Mouse (Mus musculus) T-helper 2 cell (primary cell): Measurements from ENCODE around the gene Gm2174.

Source experiments
- in situ Hi-C: fragments of 300-600 bp; cut with MboI, MseI; formaldehyde crosslinking; loops from one replicate; pipeline ENCODE4 v1.15.1; 2025; ENCODE audit warnings: high pct_unique_total_duplicates

Gm2174 gene

DNA sequence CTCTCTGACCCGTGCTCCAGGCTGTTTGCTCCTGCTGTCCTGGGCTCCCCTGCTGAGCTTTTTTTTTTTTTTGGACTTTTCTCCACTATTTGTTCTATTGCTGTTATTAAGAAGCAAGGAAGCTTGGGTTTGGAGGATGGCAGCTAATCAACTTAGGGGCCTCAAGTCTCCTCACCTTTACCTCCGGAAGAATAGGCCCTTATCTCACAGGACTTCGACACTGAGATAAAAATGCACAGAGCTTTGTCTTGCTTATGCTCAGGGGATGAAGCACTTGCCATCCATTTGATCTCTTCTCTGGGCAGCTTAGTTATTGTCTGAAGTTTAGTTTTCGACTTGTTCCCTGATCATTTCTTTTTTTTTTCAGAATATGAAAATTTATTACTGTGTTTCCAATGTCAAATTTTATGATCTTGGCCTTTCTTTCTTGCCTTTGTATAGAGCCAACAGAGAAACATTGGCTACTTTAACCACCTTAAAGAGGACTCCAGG lies at the start of gene Gm2174:
Gm2174 (plus strand) TSS at position 442 of the 492 bp plus-strand sequence.
- in situ Hi-C loops, result no loop called here

GRCm38 (mm10) chrX:56404646-56405045 lies 43.1 kb upstream of the Gm2174 start:
- in situ Hi-C loops, result no loop called here

DNA sequence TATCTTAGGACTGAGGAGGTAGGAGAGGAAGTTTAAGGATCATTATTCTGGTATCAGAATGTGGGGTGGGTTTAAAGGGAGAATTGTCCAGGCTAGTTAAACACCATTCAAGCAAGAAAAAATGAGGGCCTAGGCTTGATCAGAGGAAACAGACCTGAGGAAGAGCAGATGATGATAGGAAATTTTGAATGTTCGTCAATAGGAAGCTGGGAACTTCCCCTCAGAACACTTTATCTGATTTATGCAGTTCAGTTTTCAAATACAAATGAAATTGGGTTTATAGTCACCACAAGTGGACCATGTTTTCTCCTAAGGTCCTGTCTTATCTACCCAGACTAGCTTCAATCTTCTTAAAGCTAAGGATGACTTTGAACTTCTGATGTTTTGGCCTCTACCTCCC lies 42.3 kb upstream of the Gm2174 start:
- in situ Hi-C loops, result no loop called here

- in situ Hi-C loops, result no loop called here
These were observed 41.6 kb upstream of the Gm2174 start for GRCm38 (mm10) chrX:56406128-56406527.

- in situ Hi-C loops, result no loop called here
These were observed 31.5 kb upstream of the Gm2174 start for GRCm38 (mm10) chrX:56416277-56416676.

- in situ Hi-C loops, result no loop called here
These were observed 30.2 kb upstream of the Gm2174 start for GRCm38 (mm10) chrX:56417541-56417940.

DNA sequence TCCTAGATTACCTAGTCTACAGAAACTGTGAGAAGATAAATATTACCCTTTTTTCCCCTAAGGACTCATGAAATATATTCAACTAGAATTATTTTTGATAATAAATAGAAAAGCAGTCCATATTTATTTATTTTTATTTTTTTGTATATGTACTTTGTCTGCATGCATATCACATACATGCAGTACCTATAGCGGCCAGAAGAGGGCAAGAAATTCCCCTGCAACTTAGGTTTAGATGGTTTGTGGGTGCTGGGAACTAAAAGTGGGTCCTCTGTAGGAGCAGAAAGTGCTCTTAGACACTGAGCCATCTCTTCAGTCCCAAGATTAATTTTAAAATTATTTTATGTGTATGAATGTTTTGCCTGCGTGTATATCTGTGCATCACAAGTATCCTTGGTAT lies 17.2 kb upstream of the Gm2174 start:
- in situ Hi-C loops, result no loop called here

DNA sequence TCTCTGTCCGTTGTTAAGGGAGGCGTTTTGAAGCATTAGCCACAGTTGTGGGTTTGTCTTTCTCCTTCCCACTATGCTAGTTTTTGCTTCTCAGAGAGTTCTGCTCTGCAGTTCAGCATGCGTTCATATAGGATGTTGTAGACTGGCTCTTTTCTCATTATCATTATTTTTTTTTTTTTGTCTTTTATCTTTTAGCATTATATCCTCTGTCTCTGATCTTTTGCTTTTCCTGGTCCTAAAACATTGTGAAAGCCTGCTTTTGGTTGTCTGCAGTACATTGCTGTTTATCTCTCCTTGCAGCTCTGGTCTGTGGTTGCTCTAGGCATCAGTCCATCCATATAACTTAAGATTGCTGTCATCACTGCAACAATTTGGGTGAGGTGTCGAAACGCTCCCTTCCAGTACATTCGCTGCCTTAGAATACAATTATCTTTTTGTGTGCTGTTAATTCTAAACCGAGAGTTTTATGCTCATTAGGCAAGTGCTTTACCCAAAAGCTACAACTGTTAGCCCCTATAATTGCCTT lies 11.9 kb upstream of the Gm2174 start:
- in situ Hi-C loops, result no loop called here

DNA sequence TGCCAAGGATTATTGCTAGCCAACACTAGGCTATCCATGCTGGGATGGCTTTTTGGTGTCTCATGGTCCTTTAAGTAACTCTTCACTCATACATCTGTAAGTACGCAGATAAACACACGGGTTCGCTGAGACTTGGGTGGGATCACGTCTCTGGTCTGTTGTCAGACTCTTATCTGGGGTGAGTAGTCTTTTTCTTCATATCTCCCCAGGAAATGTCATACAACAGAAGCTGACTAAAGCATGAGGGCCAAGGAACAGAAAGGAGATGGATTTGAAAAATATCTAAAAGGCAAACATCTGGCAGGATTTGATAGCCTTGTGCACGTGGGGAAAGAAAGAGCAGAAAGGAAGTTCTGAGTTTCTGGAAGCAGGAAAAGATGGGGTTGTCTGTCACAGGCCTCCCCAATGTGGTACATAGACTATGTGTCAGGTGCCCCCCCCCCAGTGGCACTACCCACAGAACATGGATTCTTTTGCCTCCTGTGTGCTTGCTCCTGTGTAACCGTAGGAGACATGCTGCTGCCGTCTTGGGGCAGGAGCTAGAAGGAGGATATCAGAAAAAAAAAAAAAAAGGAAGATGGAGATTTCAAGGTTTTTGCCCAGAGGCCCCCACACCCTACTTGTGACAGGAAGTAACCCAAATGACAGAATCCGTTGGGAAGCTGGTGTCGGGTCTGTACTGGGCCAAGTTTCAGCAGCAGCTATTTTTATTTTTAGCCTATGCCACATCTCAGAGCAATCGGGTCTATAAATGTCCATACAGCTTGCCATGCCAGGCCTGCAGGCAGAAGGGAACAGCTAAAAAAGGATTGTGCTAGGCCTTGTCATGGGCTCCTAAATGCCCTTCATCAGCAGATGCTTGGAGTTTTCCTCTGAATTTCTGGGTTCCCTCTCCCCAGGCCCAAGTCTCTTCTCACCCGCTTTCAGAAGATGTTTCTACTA lies 1.0 kb upstream of the Gm2174 start:
- in situ Hi-C loops, result no loop called here

- in situ Hi-C loops, result no loop called here
These were observed 7.1 kb downstream of the Gm2174 start, which contains the start of gene Ints6l for GRCm38 (mm10) chrX:56454671-56455371. TSS of gene Ints6l (plus strand) at chrX:56454857.

DNA sequence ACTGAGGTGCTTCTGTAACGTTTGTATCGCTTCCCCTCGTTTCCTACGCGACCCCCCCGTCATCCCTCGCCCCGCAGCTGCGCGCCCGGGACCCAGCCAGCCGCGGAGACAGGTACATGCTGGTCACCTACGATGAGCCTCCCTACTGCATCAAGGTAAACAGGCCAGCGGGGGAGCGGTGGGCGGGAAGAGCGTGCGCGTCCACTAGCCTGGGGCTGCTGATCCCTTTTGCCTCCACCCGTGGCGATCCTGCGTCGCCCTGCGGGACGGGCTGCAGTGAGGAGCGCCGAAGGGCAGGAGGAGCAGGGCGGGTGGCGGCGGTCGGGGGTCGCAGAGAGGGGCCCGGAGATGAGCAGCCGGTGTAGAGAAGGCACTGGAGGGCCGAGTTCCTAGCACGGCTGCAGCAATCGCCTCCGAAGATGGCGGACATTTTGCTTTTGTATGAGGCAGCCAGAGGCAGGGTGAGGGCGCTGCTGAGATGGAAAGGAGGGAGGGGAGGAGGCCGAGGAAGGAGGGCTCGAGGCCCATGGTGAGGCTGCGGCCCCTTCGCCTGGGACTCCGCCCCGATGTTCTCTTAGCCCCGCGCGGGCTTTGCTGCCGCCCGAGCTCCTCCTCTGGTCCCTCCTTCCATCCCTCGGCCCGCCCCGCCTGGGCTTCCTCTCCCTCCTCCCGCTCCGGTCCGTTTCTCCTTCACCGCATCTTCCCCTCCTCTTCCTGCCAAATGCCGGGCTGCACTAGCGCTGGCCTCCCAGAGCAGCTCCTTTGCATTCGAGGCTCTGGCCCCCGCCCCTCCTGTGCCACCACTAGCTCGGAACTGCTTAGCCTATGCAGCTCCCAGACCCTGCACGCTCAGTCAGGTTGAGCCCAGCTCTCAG lies 7.8 kb downstream of the Gm2174 start:
- in situ Hi-C loops, result no loop called here

DNA sequence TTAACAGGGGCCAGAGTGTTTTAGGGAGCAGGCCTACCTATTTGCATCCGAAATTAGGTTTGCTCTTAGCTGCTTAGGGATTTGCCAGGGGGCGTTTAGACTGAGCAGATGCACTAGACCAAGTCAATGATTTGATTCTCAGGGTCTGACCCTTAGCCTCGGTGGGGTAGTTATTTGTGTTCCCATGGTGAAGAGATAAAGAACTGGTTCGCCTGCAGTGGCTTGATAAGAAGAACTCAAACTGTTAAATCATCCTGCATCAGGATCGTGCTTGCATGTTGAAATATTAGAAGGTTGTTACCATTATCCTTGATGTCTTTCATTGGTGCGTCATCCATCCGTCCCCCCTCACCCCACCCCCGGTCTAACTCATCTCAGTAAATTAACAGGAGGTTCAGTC lies 8.6 kb downstream of the Gm2174 start:
- in situ Hi-C loops, result no loop called here

GRCm38 (mm10) chrX:56462020-56462933 lies 14.5 kb downstream of the Gm2174 start:
- in situ Hi-C loops, result no loop called here

GRCm38 (mm10) chrX:56464906-56465305 lies 17.1 kb downstream of the Gm2174 start:
- in situ Hi-C loops, result no loop called here

- in situ Hi-C loops, result no loop called here
These were observed 19.9 kb downstream of the Gm2174 start for GRCm38 (mm10) chrX:56467688-56468087.

DNA sequence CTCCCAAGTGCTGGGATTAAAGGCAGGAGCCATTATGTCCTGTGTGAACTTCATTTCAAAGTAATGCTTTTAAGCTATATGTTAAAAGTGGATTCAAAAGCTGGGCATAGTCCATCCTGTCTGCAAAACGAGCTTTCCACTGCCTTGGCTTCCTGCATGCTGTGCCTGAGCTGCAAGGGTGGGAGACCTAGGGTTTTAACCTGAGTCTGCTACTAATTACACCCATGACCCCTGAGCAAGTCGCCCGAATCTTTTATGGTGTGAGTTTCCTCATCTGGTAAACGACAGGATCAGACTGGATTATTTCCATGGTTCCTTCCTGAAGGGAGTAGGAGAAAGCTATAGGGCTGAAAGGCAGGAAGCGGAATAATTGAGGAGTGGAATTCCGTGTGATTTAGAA lies 20.7 kb downstream of the Gm2174 start:
- in situ Hi-C loops, result no loop called here

- in situ Hi-C loops, result no loop called here
These were observed 26.3 kb downstream of the Gm2174 start for GRCm38 (mm10) chrX:56474035-56474434.

GRCm38 (mm10) chrX:56477553-56477952 lies 29.8 kb downstream of the Gm2174 start:
- in situ Hi-C loops, result no loop called here

DNA sequence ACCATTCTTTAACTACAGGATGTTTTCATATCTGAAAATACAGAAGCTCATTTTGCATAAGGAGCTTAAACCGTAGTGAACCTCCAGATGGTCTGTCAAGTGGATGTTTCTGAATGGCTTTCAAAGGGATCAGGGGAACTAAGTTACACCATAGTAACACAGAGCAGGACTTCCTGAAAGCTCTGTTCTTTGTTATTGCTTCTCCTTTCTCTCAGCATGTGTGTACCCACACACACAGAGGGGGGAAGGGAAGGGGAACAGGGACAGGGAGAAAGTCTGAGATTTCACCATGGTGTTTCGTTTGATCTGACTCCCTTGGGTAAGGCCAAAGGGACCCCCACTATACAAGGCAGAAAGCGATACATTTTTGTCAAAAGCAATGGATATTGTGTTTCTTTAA lies 34.1 kb downstream of the Gm2174 start:
- in situ Hi-C loops, result no loop called here

GRCm38 (mm10) chrX:56489758-56490157 lies 42.0 kb downstream of the Gm2174 start:
- in situ Hi-C loops, result loop anchor here (5.0 kb wide), 1 partner anchor 62 kb away; no protein-coding TSS in a partner anchor
